Mouse (Mus musculus): ENCODE results near the gene Slc2a9. TPM values are rescaled to one million over a fixed set of nuclear protein-coding genes. Genes with fewer than 3 reads are reported as not detected.

Slc2a9 gene
- 7.3 and 7.7 TPM in 2 replicates for polyA plus RNA-seq (2012; rRNA removed)

DNA sequence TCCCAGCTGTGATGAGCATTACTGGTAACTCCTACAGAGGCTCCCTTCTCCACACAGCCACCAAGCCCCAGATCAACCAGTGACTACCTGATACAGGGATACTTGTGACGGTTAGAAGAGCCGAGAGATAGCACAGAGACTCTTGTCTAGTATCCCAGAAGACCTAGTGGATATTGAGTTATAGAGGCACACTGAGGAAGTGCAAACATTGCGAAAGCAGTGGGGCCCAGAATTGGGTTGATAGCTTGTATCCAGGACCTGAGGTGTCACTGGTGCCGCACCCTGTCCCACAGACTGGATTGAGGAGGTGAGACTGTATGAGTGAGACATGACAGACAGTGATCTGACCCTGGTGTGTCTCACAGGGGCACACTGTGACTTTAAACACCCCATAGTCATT lies at the start of gene Slc2a9:
Gene Slc2a9 (minus strand): TSS at position 152 of the 400 bp plus-strand sequence.

DNA sequence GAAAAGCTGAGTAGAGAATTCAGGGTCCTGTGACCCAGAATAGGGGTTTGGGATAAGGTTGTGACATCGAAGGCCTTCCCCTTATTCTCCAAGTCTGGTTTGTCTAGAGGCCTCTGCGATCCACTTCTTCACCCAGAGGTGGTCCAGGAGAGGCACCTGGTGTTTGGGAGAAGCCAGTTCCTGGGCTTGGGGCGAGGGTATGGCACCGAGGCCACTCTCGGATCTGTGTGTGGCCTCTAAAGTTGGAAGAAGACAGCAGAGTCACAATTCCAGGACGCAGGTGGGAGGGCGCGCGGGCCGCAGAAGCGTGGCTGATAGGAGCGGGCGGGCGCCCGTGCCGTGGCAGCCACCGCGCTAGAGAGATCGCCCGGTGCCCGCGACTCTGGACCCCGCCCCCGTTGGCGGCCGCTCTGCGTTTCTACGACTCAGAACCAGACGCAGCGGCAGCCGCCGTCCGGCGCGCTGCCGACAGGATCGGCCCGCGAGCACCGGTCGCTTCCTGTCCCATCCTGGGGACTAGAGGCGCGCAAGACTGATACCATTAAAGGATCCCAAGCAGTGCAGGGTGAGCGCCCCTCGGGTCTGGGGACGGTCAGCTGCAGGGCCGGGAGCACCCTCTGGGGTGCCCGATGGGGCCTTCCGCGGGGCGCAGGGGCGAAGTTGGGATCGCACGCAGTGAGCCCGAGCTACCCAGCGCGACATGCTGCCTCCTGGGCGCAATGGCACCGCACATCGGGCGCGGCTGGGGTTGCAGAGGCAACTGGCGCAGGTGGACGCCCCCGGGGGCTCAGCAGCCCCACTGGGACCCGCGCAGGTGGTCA lies 183.8 kb downstream of the Slc2a9 start, which contains the start of gene Drd5:
Gene Drd5 (plus strand): TSS at position 402 of the 821 bp plus-strand sequence.

Other genes starting within 250 kb of the Slc2a9 start
- gene Tmem128, start 243.0 kb downstream of the Slc2a9 start, polyA plus RNA-seq (2012; rRNA removed): 24.3 and 24.4 TPM in 2 replicates
- gene Otop1, start 227.2 kb downstream of the Slc2a9 start, polyA plus RNA-seq (2012; rRNA removed): 0.01 TPM in 1 of 2 replicates, not detected in the other
- not detected in 2 replicates for gene Drd5, start 183.8 kb downstream of the Slc2a9 start, polyA plus RNA-seq (2012; rRNA removed)
- 49.0 and 50.6 TPM in 2 replicates for gene Wdr1, start 60.1 kb upstream of the Slc2a9 start, polyA plus RNA-seq (2012; rRNA removed)
- gene Zfp518b, start 181.7 kb upstream of the Slc2a9 start, polyA plus RNA-seq (2012; rRNA removed): 0.56 and 0.67 TPM in 2 replicates